Mouse (Mus musculus) kidney, embryonic 16.5 days (tissue): ENCODE data around the gene N4bp3. TPM values are rescaled to one million over a fixed set of nuclear protein-coding genes. Genes with fewer than 3 reads are reported as not detected.
"Not testable (repeated sequence)": the region's sequence is repeated elsewhere in the genome, so short reads cannot be mapped to it uniquely, and the experiment has no call there.

Experiments used
- ATAC-seq: fragments of 200-750 bp; cut with Nextera tagmentation; 2 replicates; pipeline ENCODE4 v1.8.0; 2017; ENCODE audit warnings: moderate TSS enrichment; ENCODE audit not compliant: low FRiP score, low TSS enrichment
- H3K27ac ChIP-seq: fragments of 300-500 bp; sonication (generic); 2 replicates; pipeline ENCODE4 v1.5.1; 2014; ENCODE audit warnings: low read length
- H3K27me3 ChIP-seq: fragments of 300-500 bp; sonication (generic); 2 replicates; pipeline ENCODE4 v1.6.1; 2014; ENCODE audit warnings: low read length, control low read depth, mixed read lengths; ENCODE audit not compliant: insufficient read depth
- H3K36me3 ChIP-seq: fragments of 300-500 bp; sonication (generic); 2 replicates; pipeline ENCODE4 v1.6.1; 2014; ENCODE audit warnings: low read length, control low read depth, mixed read lengths; ENCODE audit not compliant: insufficient read depth
- H3K4me1 ChIP-seq: fragments of 300-500 bp; sonication (generic); 2 replicates; pipeline ENCODE4 v1.6.1; 2014; ENCODE audit warnings: low read length, control low read depth, mixed read lengths; ENCODE audit not compliant: insufficient read depth
- H3K4me2 ChIP-seq: fragments of 300-500 bp; sonication (generic); replicated peaks from 2 replicates; pipeline ENCODE4 v1.6.1; 2014; ENCODE audit warnings: low read depth, low read length
- H3K4me3 ChIP-seq: fragments of 300-500 bp; sonication (generic); 2 replicates; pipeline ENCODE4 v1.5.1; 2014; ENCODE audit warnings: mild to moderate bottlenecking, low read length
- H3K9ac ChIP-seq: fragments of 300-500 bp; sonication (generic); replicated peaks from 2 replicates; pipeline ENCODE4 v1.6.1; 2014; ENCODE audit warnings: low read length
- H3K9me3 ChIP-seq: fragments of 300-500 bp; sonication (generic); 2 replicates; pipeline ENCODE4 v1.6.1; 2016; ENCODE audit warnings: low read length, control low read depth
- WGBS: fragments of 180-500 bp; shearing (Covaris S2); extraction: QIAGEN DNeasy Blood & Tissue Kit; methylation state at CpG from one replicate; pipeline ENCODE4 v1.1.7; 2014; 5-methylcytosine and 5-hydroxymethylcytosine counted together
- polyA plus RNA-seq: library from polyadenylated mRNA; unstranded; fragments of >200 nt; fragmentation: Nextera tagmentation; extraction: Ambion mirVana; gene quantifications from 2 replicates; pipeline ENCODE4 v1.2.1, GENCODE M21; 2015

N4bp3 gene
- polyA plus RNA-seq, 1 experiment from 2014 or later: 34.1 TPM

DNA sequence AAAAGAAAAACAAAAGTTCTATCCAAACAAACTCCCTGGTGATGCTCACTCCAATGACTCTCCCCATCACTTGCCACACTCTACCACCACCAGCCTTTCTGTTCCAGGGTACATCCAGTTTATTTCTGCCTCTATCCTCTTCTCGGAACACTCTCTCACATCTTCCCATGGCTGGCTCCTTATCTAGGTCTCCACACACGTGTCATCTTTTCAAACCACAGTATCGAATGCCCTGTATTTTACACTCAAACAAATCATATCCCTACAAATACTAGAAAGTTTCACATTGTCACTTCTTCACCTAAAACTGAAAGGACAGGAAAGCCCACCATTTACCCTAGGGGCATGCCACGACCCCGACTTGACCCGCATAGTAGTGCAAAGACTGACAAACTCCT lies 15.5 kb downstream of the N4bp3 start:
- H3K27ac ChIP-seq: peak overlapping the region; percentile 87
- H3K4me3 ChIP-seq: peak overlapping the region; percentile 86
- H3K9ac ChIP-seq: peak overlapping the region; percentile 85
- no peak for ATAC-seq
- H3K4me1 ChIP-seq: peaks cover 41% of the 10 kb centered on the region
- 15% methylated on average over 6 of the region's 6 CpGs for WGBS
- no peaks in the 10 kb centered on the region for H3K9me3 ChIP-seq
- H3K4me2 ChIP-seq: peak overlapping the region; percentile 92
- peaks cover 4% of the 10 kb centered on the region; the same call in 1 of the 2 replicates for H3K36me3 ChIP-seq
- H3K27me3 ChIP-seq: no peaks in the 10 kb centered on the region

DNA sequence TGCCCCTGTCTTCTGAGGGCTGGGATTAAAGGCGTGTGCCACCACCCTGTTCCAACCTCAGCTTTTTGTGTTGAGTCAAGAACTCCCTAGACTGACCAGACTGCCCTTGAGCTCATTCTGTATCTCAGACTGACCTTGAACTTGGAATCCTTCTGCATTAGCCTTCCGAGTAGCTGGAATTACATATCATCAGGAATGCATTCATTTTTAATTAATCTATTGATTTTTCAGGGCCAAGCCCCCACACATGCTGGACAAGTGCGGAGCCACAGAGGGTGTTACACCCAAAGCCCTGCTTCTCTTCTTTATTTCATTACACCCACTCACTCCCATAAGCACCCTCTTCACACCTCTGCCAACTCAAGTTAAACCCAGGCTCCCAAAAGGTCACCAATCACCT lies 16.9 kb downstream of the N4bp3 start:
- peaks cover 41% of the 10 kb centered on the region for H3K4me1 ChIP-seq
- H3K36me3 ChIP-seq: peaks cover 4% of the 10 kb centered on the region; the same call in 1 of the 2 replicates
- no peak overlapping the region for H3K4me3 ChIP-seq
- no peak for ATAC-seq
- H3K9ac ChIP-seq: 0 out of 2 replicates have a peak overlapping the region, but pooled peaks have one; percentile 8
- WGBS: 97% methylated on average over 3 of the region's 3 CpGs
- H3K27me3 ChIP-seq: no peaks in the 10 kb centered on the region
- no peak overlapping the region for H3K27ac ChIP-seq
- H3K4me2 ChIP-seq: no peak overlapping the region
- no peaks in the 10 kb centered on the region for H3K9me3 ChIP-seq

DNA sequence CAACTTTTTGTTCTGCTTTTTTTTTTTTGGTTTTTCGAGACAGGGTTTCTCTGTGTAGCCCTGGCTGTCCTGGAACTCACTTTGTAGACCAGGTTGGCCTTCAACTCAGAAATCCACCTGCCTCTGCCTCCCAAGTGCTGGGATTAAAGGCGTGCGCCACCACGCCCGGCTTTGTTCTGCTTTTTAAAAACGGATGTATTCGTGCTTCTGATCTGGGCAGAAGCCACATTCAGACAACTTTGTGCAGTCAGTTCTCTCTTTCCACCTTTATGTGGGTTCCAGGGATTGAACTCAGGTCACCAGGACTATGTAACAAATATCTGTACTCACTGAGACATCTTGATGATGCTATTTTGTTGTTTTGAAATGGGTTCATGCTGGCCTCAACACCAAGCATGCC lies 17.4 kb downstream of the N4bp3 start:
- not testable (repeated sequence) for H3K36me3 ChIP-seq, H3K9ac ChIP-seq, ATAC-seq, H3K9me3 ChIP-seq, H3K4me3 ChIP-seq, H3K27ac ChIP-seq, H3K4me2 ChIP-seq, H3K27me3 ChIP-seq
- H3K4me1 ChIP-seq: peaks cover 39% of the 10 kb centered on the region
- WGBS: 94% methylated on average over 7 of the region's 7 CpGs

DNA sequence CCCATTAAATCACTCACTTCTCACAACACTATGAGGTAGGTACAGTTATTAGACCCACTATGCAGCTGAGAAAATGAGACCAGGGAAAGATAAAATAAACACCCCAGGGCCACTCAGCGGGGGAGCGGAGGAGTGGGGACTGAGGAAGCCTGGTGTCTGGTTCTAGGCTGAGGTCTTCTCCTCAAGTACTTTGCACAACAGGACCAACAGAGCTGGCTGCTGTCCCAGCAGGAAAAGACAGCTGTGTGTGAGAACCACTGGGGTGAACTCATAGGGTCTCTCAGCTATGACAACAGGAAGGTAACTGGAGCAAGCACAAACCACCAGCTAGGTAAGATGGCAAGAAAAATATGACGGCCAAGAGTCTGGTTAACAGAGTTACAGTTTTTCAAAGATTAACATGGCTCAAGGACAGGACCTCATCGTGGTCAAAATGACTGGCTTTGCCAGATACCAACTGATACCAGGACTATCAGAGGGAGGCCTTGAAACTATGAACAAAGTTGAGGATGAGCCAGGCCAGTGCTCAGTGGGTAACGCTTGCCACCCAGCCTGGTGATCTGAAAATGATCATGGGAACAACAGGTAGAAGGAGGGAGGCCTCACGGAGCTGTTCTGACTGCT lies 18.4 kb downstream of the N4bp3 start:
- Histone ChIP-seq H3K27me3 (no peaks in the 10 kb centered on the region), H3K9me3 (no peaks in the 10 kb centered on the region), H3K36me3 (peaks cover 12% of the 10 kb centered on the region), H3K4me1 (peaks cover 32% of the 10 kb centered on the region), H3K4me2 (no peak overlapping the region), H3K27ac (peak overlapping the region; percentile 43), H3K9ac (no peak overlapping the region), H3K4me3 (no peak overlapping the region)
- ATAC-seq: peak; percentile 22; the same call in 1 of the 2 replicates
- WGBS: 57% methylated on average over 6 of the region's 6 CpGs

DNA sequence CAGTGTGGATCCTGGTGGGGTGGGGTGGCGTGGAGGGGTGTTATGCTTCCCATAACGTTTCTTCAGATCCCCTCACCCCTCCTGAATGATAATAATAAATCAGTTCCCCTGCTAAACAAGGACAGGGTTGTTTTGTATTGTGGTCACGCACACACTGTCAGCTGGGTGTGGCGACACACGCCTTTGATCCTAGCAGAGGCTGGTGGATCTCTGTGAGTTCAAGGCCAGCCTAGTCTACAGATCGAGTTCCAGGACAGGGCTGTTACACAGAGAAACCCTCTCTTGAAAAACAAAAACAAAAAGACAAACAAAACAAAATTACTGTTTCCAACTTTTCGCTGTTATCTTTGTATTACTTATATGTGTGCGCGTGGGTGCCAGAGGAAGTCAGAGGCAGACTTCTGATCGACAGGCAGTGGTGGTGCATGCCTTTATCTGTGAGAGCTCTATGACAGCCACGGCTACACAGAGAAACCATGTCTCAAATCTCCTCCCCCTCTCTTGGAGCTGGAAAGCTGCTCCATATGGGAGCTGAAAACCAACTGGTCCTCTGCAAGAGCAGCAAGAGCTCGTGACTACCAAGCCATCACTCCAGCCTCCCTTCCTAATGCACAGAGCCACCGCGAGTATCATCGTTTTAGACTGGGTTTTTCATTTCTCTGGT lies 20.9 kb downstream of the N4bp3 start:
- Histone ChIP-seq H3K4me1 (peaks cover 17% of the 10 kb centered on the region), H3K9ac (no peak overlapping the region; the same call in 1 of the 2 replicates), H3K4me3 (no peak overlapping the region), H3K9me3 (no peaks in the 10 kb centered on the region), H3K36me3 (peaks cover 31% of the 10 kb centered on the region), H3K27ac (no peak overlapping the region), H3K4me2 (no peak overlapping the region), H3K27me3 (no peaks in the 10 kb centered on the region)
- ATAC-seq: no peak
- 77% methylated on average over 15 of the region's 15 CpGs for WGBS

DNA sequence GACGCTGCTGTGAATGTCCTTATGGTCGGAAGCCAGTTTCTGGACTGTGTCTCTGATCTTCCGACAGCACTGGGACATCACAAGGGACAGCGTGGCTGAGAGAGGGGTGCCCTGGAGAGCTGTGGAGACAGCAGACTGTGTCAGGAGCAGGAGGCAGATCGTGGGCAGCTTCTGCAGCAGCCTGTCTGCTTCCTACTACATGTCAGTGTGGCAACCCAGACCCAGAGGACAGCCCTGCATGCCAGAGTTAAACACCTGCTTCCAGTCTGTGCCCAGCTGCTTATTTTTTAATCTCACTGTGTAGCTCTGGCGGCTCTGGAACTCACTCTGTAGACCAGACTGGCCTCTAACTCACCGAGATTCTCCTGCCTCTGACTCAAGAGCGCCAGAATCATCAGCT lies 22.7 kb downstream of the N4bp3 start:
- WGBS: 82% methylated on average over 8 of the region's 8 CpGs
- Histone ChIP-seq H3K9ac (no peak overlapping the region), H3K27me3 (no peaks in the 10 kb centered on the region), H3K4me3 (no peak overlapping the region), H3K9me3 (no peaks in the 10 kb centered on the region), H3K27ac (no peak overlapping the region), H3K4me2 (no peak overlapping the region), H3K36me3 (peaks cover 46% of the 10 kb centered on the region), H3K4me1 (peaks cover 17% of the 10 kb centered on the region)
- no peak for ATAC-seq

DNA sequence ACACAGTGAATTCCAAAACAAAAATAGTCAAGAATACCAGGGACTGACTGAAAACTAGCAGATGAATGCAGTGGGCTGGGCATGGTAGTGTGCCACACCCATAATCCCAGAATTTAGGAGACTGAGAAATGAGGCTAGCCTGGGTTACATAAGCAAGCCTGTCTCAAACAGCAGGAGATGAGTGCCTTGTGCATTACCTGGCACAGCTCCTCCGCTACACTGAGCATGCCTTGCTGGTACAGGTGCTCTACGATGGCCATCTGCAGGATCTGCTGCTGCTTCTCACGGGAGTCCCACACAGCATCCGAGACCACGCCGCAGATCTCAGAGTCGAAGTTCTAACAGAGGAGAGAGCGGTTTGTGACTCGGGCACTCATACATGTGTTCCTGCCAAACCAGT lies 23.2 kb downstream of the N4bp3 start:
- Histone ChIP-seq H3K4me2 (no peak overlapping the region), H3K36me3 (peaks cover 51% of the 10 kb centered on the region), H3K4me3 (no peak overlapping the region), H3K27ac (no peak overlapping the region), H3K9ac (no peak overlapping the region), H3K9me3 (no peaks in the 10 kb centered on the region), H3K4me1 (peaks cover 13% of the 10 kb centered on the region), H3K27me3 (no peaks in the 10 kb centered on the region)
- ATAC-seq: no peak
- WGBS: 93% methylated on average over 9 of the region's 9 CpGs

DNA sequence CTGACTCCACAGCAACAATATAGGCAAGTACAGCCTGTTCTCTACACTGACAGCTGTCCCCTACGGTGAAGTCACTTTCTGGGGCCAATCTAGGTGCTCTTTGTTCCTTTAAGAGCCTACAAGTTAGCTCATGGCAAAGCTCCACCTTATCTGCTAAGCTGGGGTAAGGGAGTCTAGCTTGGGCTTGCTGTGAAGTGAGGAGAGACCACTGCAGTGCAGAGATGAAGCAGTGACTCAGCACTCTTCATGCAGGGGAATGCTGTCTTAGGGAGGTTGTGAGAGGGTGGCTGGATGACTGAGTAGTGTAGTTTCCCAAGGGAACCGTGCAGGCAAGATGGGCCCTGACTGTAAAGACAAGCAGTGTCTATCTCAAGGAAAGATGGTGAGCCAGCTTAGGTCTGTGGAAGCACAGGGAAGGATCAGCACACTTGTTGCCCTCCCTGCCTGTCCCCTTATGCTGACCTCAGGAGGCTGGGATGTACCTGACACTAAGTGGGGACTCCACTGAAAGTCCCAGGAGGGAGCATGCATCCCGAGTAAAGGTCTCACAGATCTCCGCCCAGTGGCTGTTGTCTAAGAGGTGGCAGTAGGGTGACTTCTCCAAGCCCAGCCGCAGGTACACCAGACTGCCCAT lies 25.3 kb downstream of the N4bp3 start:
- H3K36me3 ChIP-seq: peaks cover 57% of the 10 kb centered on the region
- WGBS: 78% methylated on average over 5 of the region's 5 CpGs
- H3K9ac ChIP-seq: no peak overlapping the region
- no peak overlapping the region for H3K4me2 ChIP-seq
- H3K27me3 ChIP-seq: no peaks in the 10 kb centered on the region
- ATAC-seq: no peak
- no peak overlapping the region for H3K4me3 ChIP-seq
- no peak overlapping the region for H3K27ac ChIP-seq
- peaks cover 10% of the 10 kb centered on the region for H3K4me1 ChIP-seq
- no peaks in the 10 kb centered on the region for H3K9me3 ChIP-seq

DNA sequence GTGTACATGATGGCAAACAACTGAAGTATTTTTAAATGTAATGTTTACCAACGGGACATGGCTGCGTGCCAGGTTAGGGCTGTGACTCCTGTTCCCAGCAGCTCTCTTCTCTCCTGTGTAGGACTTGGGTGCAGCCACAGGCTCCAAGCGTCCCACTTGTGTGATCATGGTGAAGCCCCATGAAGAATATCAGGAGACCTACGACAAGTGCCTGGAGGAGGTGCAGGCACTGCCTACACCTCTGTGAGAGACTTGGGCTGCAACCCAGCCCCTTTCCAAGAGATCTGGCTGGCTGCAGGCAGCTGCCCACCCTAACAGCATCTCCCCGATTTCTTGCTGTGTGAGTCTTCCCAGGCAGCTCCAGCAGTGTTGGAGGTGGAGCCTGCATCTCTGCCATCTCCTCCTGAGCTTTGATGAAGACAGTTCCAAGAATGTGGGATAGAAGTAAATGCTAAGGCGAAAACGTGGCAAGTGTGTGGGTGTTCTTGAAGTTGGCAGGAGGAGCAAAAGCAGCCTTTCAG lies 27.6 kb downstream of the N4bp3 start:
- Histone ChIP-seq H3K9ac (no peak overlapping the region), H3K4me2 (no peak overlapping the region), H3K4me3 (no peak overlapping the region), H3K36me3 (peaks cover 56% of the 10 kb centered on the region), H3K27me3 (no peaks in the 10 kb centered on the region), H3K9me3 (no peaks in the 10 kb centered on the region), H3K27ac (no peak overlapping the region), H3K4me1 (peaks cover 12% of the 10 kb centered on the region)
- no peak for ATAC-seq
- 84% methylated on average over 7 of the region's 7 CpGs for WGBS

DNA sequence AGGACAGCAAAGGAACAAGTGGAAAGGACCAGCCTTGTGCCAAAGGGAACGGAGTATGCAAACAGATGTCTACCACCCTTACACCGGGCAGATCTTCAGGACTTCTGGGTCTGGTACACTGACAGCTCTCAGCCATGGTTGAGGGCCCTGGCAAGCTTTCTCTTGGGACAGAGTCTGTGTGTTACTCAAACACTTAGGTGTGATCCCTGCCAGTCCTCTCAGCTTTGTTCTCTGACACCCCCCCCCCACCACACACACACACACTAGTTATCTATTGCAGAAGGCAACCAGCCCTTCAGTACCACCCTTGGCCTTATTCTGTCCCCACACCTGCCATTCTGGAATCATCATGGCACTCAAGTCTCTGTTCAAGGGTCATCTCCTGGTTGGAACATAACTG lies 28.9 kb downstream of the N4bp3 start:
- Histone ChIP-seq H3K9me3 (no peaks in the 10 kb centered on the region), H3K4me2 (no peak overlapping the region), H3K36me3 (peaks cover 45% of the 10 kb centered on the region), H3K27me3 (no peaks in the 10 kb centered on the region), H3K27ac (no peak overlapping the region), H3K4me3 (no peak overlapping the region), H3K9ac (no peak overlapping the region), H3K4me1 (peaks cover 12% of the 10 kb centered on the region)
- no peak for ATAC-seq
- 98% methylated on average over 2 of the region's 2 CpGs for WGBS
